Comparison of ENCODE assay signal across 8 mouse cellular contexts in the genomic region with DNA sequence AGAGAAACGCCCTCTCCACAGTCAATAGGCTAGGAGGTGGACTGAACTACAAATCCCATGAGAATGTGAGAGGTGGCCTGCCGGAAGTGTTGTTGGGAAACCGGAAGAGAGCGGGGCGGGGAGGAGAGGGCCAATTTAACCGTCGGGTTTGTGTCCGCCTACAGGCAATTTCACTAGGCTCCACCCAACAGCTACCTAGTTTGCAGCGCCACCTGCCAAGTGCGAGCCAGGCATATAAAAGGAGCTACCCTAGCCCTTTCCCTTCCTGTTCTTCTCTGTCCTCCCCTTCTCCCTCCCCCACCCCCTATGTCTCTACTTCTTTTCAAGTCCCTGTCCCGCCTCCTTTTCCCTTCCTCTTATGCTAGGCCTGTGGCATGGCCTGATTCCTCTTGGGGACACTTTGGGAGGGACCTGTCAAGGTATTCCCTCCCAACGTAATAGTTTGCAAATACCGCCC. TPM values are rescaled to one million over a fixed set of nuclear protein-coding genes. Genes with fewer than 3 reads are reported as not detected.
A peak's percentile ranks its signal among the peaks of the same experiment; 100 is the strongest.
DNase-seq lines count a peak whose midpoint lies in the region; ATAC-seq lines count a peak whose summit lies in the region.

No protein-coding gene starts in this region.

- peak; percentile 71 for DNase-seq in WW6 (ENCODE audit: low read depth, low spot score)
- DNase-seq in cerebellum, postnatal 25 days: peak; percentile 71 to 82
- peak; percentile 63 to 67 for DNase-seq in frontal cortex, postnatal 36 days (ENCODE audit: low spot score in 2 of 2)
- DNase-seq in left cerebral cortex, adult 11 months (ENCODE audit: low spot score): peak; percentile 64
- peak; percentile 93 for DNase-seq in lung, postnatal 36 days
- DNase-seq in right cerebral cortex, adult 18-20 months: peak; percentile 84
- DNase-seq in urinary bladder, postnatal 25 days (ENCODE audit: low spot score): peak; percentile 60

- 9% methylated on average over 13 of the region's 13 CpGs for WGBS in hindbrain, embryonic 15.5 days

- no peaks in the 10 kb centered on the region for H3K27me3 ChIP-seq in hindbrain, embryonic 15.5 days

- H3K27ac ChIP-seq in hindbrain, embryonic 15.5 days (replicated peaks): peak overlapping the region; percentile 61; the same call in 1 of the 2 replicates

- peak overlapping the region; percentile 16; the same call in 1 of the 2 replicates for H3K9ac ChIP-seq in hindbrain, embryonic 15.5 days

- no peaks in the 10 kb centered on the region for H3K9me3 ChIP-seq in hindbrain, embryonic 15.5 days

- ATAC-seq in hindbrain, embryonic 15.5 days (ENCODE audit: low FRiP score, low read depth): peak; percentile 91; the same call in 1 of the 2 replicates

- H3K4me1 ChIP-seq in hindbrain, embryonic 15.5 days (replicated peaks): no peaks in the 10 kb centered on the region

- H3K36me3 ChIP-seq in hindbrain, embryonic 15.5 days: no peaks in the 10 kb centered on the region

- peak overlapping the region; percentile 54 for H3K4me2 ChIP-seq in hindbrain, embryonic 15.5 days

- peak overlapping the region; percentile 41 for H3K4me3 ChIP-seq in hindbrain, embryonic 15.5 days

RNA-seq across cellular contexts. Expression of a gene that starts 4.4 kb away (rescaled TPM):
- not detected in 2 replicates for polyA plus RNA-seq in hindbrain, embryonic 15.5 days (2015; fragmentation: Nextera tagmentation; extraction: Ambion mirVana)

RNA-seq across cellular contexts. Expression of a gene that starts 24.3 kb away (rescaled TPM):
- polyA plus RNA-seq in hindbrain, embryonic 15.5 days (2015; fragmentation: Nextera tagmentation; extraction: Ambion mirVana): 1.2 and 2.0 TPM in 2 replicates

RNA-seq across cellular contexts. Expression of a gene that starts 43.4 kb away (rescaled TPM):
- 0.80 and 2.4 TPM in 2 replicates for polyA plus RNA-seq in hindbrain, embryonic 15.5 days (2015; fragmentation: Nextera tagmentation; extraction: Ambion mirVana)

RNA-seq across cellular contexts. Expression of a gene that starts 48.8 kb away (rescaled TPM):
- polyA plus RNA-seq in hindbrain, embryonic 15.5 days (2015; fragmentation: Nextera tagmentation; extraction: Ambion mirVana): 0.22 and 0.37 TPM in 2 replicates

Comparison
In these comparisons a context has a peak if more than half of its experiments do, and no peak if none do; other contexts are left out.
1. Peak in every context shown above with its lines: DNase-seq, ATAC-seq, H3K4me3 ChIP-seq and H3K27ac ChIP-seq.